Mouse (Mus musculus): Measurements from ENCODE around the gene Ywhab.

The Ywhab gene

GRCm38 (mm10) chr2:164010496-164010895 lies 15.7 kb downstream of the Ywhab start:
- no peak for DNase-seq

- no peak for DNase-seq
Observed at GRCm38 (mm10) chr2:164010944-164011343, 16.2 kb downstream of the Ywhab start.

- no peak for DNase-seq
Observed at GRCm38 (mm10) chr2:164015304-164015703, 20.5 kb downstream of the Ywhab start.

DNA sequence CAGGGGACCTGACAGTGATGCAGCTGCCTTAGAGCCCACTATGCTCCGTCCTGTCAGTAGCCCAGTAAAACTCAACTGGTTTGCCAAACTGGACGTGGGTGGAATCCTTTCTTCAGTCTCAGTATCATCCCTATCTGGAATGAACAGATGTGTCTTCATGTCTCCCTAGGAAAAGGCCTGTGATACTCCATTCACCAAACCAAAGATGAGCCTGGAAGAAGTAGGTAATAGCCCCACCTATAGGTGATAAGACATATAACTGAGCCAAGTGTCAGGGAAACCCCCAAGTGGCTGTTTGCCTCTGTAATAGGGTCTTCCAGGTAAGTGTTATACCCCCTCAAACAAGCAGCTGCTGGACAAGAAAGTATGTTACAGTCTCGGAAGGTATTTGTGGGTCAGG lies 24.1 kb downstream of the Ywhab start:
- no peak for DNase-seq

DNA sequence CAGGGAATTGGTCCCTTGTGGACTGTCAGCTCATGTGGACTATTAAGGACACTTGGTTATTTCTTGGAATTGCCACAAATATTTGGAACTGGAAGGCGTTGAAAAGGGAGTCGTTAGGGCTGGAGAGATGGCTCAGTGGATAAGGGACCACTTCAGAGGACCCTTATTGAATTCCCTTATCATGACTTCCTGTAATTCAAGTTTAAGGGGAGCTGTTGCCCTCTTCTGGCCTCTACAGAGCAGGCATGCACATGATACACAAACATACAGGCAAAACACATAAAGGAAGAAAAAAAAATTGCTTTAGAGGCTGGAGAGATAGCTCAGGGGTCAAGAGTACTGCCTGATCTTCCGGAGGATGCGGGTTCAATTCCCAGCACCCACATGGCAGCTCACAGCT lies 25.2 kb downstream of the Ywhab start:
- no peak for DNase-seq

GRCm38 (mm10) chr2:164022104-164022503 lies 27.3 kb downstream of the Ywhab start:
- no peak for DNase-seq

- no peak for DNase-seq
Observed at GRCm38 (mm10) chr2:164025150-164025549, 30.4 kb downstream of the Ywhab start, which contains the start of gene Pabpc1l. Pabpc1l (plus strand) TSS chr2:164025450.

DNA sequence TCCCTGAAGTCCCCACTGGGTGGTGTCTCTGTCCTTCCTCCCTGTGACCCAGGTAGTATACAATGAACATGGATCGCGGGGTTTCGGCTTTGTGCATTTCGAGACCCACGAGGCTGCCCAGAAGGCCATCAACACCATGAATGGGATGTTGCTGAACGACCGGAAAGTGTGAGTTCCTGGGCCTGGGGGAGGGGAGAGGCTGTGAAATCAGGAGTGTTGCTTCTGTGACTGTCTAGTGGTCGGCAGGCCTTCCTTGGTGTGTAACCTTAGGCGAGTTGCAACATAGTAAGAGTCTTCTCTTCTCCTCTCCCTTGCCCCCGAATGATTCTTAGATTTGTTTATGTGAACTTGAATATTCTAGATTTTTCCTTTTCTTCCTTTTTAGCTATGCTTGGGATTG lies 36.4 kb downstream of the Ywhab start:
- DNase-seq = no peak

GRCm38 (mm10) chr2:164032973-164033372 lies 38.2 kb downstream of the Ywhab start:
- no peak for DNase-seq

- no peak for DNase-seq
Observed at GRCm38 (mm10) chr2:164036520-164037019, 41.8 kb downstream of the Ywhab start.

- DNase-seq = no peak
Observed at GRCm38 (mm10) chr2:164038407-164039028, 43.8 kb downstream of the Ywhab start.

DNA sequence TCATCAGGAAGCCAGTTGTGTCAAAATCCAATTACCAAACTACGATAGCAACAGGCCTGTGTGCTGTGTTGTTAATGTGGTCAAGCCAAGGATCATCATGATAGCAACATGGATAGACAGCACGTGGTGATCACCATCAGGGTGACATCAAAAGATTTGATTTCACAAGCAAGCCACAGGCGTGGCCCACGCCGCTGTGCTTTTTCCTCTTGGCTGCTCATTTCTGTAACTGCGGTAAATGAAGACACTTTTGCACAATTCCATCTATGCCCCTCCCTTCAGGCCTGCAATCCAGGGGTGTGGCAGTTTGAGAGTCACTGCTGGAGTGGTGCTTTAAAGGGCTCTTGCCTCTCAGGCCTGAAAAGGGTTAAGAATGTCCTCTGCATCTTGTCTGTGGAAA lies 46.2 kb downstream of the Ywhab start:
- DNase-seq = no peak

DNA sequence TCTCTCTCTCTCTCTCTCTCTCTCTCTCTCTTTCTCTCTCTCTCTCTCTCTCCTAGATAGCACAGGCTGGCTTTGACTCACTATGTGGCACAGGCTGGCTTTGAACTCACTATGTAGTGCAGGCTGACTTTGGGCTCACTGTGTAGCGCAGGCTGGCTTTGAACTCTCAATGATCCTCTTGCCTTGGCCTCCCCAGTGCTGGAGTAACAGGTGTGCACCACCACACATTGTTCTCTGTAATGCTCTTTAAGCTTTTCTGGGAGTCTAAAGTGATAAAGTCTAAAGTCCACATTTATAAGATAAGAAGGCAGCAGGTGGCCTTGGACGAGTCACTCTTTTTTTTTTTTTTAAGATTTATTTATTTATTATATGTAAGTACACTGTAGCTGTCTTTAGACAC lies 46.8 kb downstream of the Ywhab start:
- no peak for DNase-seq

- peak; percentile 64 for DNase-seq
Observed at GRCm38 (mm10) chr2:164047197-164047690, 52.5 kb downstream of the Ywhab start.

DNA sequence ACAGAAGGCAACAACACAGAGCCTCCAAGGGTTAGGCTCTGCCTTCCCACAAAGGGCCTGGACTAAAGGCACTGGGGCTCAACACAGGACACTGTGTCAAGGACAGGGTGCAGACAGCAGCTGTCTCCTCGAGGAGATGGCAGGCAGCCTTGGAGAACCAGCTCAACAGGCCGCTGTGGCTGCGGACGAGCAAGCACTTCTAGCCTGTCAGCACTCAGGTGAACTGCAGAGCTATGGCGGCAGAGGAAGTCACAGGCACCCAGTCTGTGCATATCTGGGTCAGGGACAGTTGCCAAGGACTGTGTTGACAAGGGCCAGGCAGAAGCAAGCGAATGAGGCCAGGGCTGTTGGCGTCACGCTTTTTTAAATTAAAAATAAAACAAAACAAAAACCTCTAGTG lies 59.0 kb downstream of the Ywhab start:
- peak; percentile 74 for DNase-seq

DNA sequence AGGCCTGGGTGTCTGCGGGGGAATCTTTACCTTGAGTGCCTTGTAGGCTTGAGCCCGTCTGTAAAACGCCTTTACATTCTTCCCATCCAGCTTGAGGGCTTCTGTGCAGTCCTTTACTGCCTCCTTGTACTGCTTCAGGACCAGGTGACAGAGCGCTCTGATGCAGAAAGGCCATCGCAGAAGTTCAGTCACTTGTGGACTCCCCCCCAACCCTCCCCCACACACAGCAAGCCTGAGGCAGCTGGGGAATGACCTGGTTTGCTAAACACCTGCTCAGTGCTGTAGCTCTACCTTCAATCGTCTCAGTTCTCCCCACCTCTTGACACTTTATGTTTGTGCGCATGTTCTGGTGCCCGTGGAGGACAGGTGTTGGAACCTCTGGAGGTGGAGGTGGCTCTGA lies 59.9 kb downstream of the Ywhab start:
- no peak for DNase-seq

DNA sequence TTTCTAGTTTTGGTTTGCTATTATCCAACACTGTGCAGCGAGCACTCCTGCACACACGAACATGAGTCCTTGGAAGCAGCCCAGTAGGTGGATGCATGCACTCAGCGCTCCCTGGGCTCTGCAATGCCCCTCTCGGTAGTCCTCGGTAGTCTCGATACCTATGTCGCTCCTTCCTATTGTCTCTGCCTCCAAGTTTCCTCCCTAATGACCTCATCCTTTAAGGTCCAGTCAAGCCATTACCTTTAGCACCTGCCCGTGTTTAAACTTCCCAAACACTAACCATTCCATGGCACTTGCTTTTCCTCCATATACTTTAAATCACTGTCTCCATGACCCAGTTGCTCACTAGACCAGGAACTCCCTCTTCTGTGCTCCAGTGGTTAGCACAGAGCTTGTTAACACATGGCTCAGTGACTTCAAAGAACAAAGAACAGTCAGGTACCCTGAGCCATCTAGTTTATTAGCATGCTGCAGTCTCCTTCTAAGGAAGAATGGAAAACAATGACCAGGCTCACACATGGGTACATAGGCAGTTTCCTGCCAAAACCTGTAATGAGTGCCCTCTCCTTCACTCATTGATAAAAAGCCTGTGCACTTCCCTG lies 65.0 kb downstream of the Ywhab start:
- DNase-seq = no peak

Measured in cerebellum, adult 11 months (tissue).